Mouse (Mus musculus): ENCODE measurements around the gene Hspe1.

GRCm38 (mm10) chr1:55123561-55123960, 35.6 kb downstream of the Hspe1 start:
- TF ChIP-seq POLR2A (IDR thresholded peaks at IDR 0.05; ENCODE audit: borderline replicate concordance, extremely low read depth, insufficient read depth, insufficient read length, poor library complexity, severe bottlenecking) (no peak), CTCF (IDR thresholded peaks at IDR 0.05; ENCODE audit: borderline replicate concordance, extremely low read depth, insufficient read depth, insufficient read length) (no peak)

All from brain, embryonic 14.5 days (tissue).